Mouse (Mus musculus) heart, adult 2 months (tissue): ENCODE measurements around the gene Dohh. TPM values are rescaled to one million over a fixed set of nuclear protein-coding genes. Genes with fewer than 3 reads are reported as not detected.

Source experiments
- DNase-seq, 2 experiments: peaks; one replicate each; pipeline ENCODE4 v3.0.0; 2021
- H3K27ac ChIP-seq: fragments of 200-600 bp; 2 replicates; pipeline ENCODE4 v1.8.1; 2022
- H3K27me3 ChIP-seq: fragments of 200-500 bp; 2 replicates; pipeline ENCODE4 v1.6.1; 2012; ENCODE audit warnings: mild to moderate bottlenecking, low read length, inconsistent platforms, mixed read lengths; ENCODE audit not compliant: control insufficient read depth, insufficient read depth
- H3K36me3 ChIP-seq: fragments of 200-500 bp; 2 replicates; pipeline ENCODE4 v1.6.1; 2012; ENCODE audit warnings: low read length, inconsistent platforms; ENCODE audit not compliant: control insufficient read depth, insufficient read depth
- H3K4me1 ChIP-seq: fragments of 200-500 bp; 2 replicates; pipeline ENCODE4 v1.6.1; 2011; ENCODE audit warnings: low read length; ENCODE audit not compliant: control insufficient read depth, insufficient read depth
- H3K4me3 ChIP-seq: fragments of 200-600 bp; 2 replicates; pipeline ENCODE4 v1.8.1; 2022
- H3K79me2 ChIP-seq: fragments of 200-500 bp; replicated peaks from 2 replicates; pipeline ENCODE4 v1.6.1; 2012; ENCODE audit warnings: mild to moderate bottlenecking, inconsistent platforms, low read length, moderate library complexity, mixed read lengths; ENCODE audit not compliant: control insufficient read depth, insufficient read depth
- H3K9ac ChIP-seq: fragments of 200-500 bp; 2 replicates; pipeline ENCODE4 v1.6.1; 2012; ENCODE audit warnings: low read depth, mild to moderate bottlenecking, control low read depth, inconsistent platforms, low read length, mixed read lengths
- CTCF ChIP-seq: fragments of 200-600 bp; IDR thresholded peaks from 2 replicates; pipeline ENCODE4 v1.8.1; 2022; ENCODE audit warnings: antibody characterized with exemption, mild to moderate bottlenecking, moderate library complexity
- EP300 ChIP-seq: fragments of 200-500 bp; IDR thresholded peaks from 2 replicates; pipeline ENCODE4 v1.6.1; 2011; ENCODE audit warnings: low read depth, low read length, control low read depth; ENCODE audit not compliant: insufficient read depth
- POLR2A ChIP-seq: fragments of 200-500 bp; IDR thresholded peaks from 2 replicates; pipeline ENCODE4 v1.6.1; 2011; ENCODE audit warnings: mild to moderate bottlenecking, low read depth, low read length, control low read depth; ENCODE audit not compliant: insufficient read depth
- WGBS: fragments of 180-500 bp; shearing (Covaris S2); methylation state at CpG from one replicate; pipeline ENCODE4 v1.1.7; 2018; 5-methylcytosine and 5-hydroxymethylcytosine counted together
- intact Hi-C: fragments of 180-260 bp; cut with DNase I; formaldehyde crosslinking; loops from one replicate; pipeline ENCODE4 v1.15.1; 2025
- polyA plus RNA-seq: library from polyadenylated mRNA; depleted of rRNA; stranded (reverse); fragments of >200 nt; gene quantifications from 2 replicates; pipeline ENCODE4 v1.2.3, GENCODE M21; 2012
- total RNA-seq, 2 experiments: library from RNA; stranded (reverse); gene quantifications; 2 replicates each; pipeline ENCODE4 v1.2.3; 2021

Gene Dohh
- total and polyA plus RNA-seq, 3 experiments: 46.6 to 56.9 (median 53.8) TPM

GRCm38 (mm10) chr10:81426081-81426671, 41.9 kb downstream of the Dohh start:
- Histone ChIP-seq H3K36me3 (no peaks in the 10 kb centered on the region), H3K79me2 (peaks cover 11% of the 10 kb centered on the region), H3K27ac (peak overlapping the region; percentile 98), H3K27me3 (no peaks in the 10 kb centered on the region), H3K9ac (peak overlapping the region; percentile 94), H3K4me3 (peak overlapping the region; percentile 95), H3K4me1 (peaks cover 29% of the 10 kb centered on the region)
- WGBS: under 1% methylated on average over 28 of the region's 33 CpGs
- no peak for TF ChIP-seq CTCF
- no peak for TF ChIP-seq EP300
- no peak for TF ChIP-seq POLR2A
- peak; percentile 41 to 62 for DNase-seq
- intact Hi-C loops: no loop called here

GRCm38 (mm10) chr10:81426897-81427296, 42.7 kb downstream of the Dohh start:
- intact Hi-C loops: no loop called here
- peak overlapping the region; percentile 95 for H3K4me3 ChIP-seq
- WGBS: 2% methylated on average over 21 of the region's 38 CpGs
- TF ChIP-seq CTCF (no peak), POLR2A (peak; percentile 66; the same call in 1 of the 2 replicates)
- H3K4me1 ChIP-seq: peaks cover 24% of the 10 kb centered on the region
- no peaks in the 10 kb centered on the region for H3K27me3 ChIP-seq
- H3K9ac ChIP-seq: peak overlapping the region; percentile 94
- peak; percentile 85 to 87 for DNase-seq
- H3K79me2 ChIP-seq: peaks cover 11% of the 10 kb centered on the region
- H3K27ac ChIP-seq: peak overlapping the region; percentile 98
- H3K36me3 ChIP-seq: no peaks in the 10 kb centered on the region

GRCm38 (mm10) chr10:81427327-81427726, 43.1 kb downstream of the Dohh start:
- H3K4me1 ChIP-seq: peaks cover 21% of the 10 kb centered on the region
- intact Hi-C loops: no loop called here
- peak overlapping the region; percentile 57 for H3K9ac ChIP-seq
- peak overlapping the region; percentile 95 for H3K4me3 ChIP-seq
- H3K27me3 ChIP-seq: no peaks in the 10 kb centered on the region
- no peaks in the 10 kb centered on the region for H3K36me3 ChIP-seq
- TF ChIP-seq CTCF (no peak), EP300 (no peak), POLR2A (no peak)
- H3K27ac ChIP-seq: peak overlapping the region; percentile 98
- no peak for DNase-seq
- peaks cover 10% of the 10 kb centered on the region for H3K79me2 ChIP-seq
- 26% methylated on average over 3 of the region's 3 CpGs for WGBS

- no peaks in the 10 kb centered on the region for H3K36me3 ChIP-seq
- peak overlapping the region; percentile 98 for H3K27ac ChIP-seq
- H3K79me2 ChIP-seq: peaks cover 8% of the 10 kb centered on the region
- H3K4me1 ChIP-seq: peaks cover 18% of the 10 kb centered on the region
- WGBS: 88% methylated on average over 8 of the region's 8 CpGs
- no peak overlapping the region for H3K4me3 ChIP-seq
- no peaks in the 10 kb centered on the region for H3K27me3 ChIP-seq
- TF ChIP-seq CTCF (no peak), POLR2A (no peak), EP300 (no peak)
- peak; percentile 23 to 26 for DNase-seq
- intact Hi-C loops: no loop called here
- no peak overlapping the region for H3K9ac ChIP-seq
These were observed 43.7 kb downstream of the Dohh start for GRCm38 (mm10) chr10:81427804-81428506.

GRCm38 (mm10) chr10:81428507-81428870, 44.3 kb downstream of the Dohh start:
- H3K36me3 ChIP-seq: no peaks in the 10 kb centered on the region
- 90% methylated on average over 7 of the region's 7 CpGs for WGBS
- H3K27ac ChIP-seq: peak overlapping the region; percentile 99; the same call in 1 of the 2 replicates
- TF ChIP-seq CTCF (no peak), POLR2A (no peak), EP300 (no peak)
- intact Hi-C loops: no loop called here
- H3K27me3 ChIP-seq: no peaks in the 10 kb centered on the region
- H3K9ac ChIP-seq: no peak overlapping the region
- peak in 1 of 2 experiments; percentile 28 for DNase-seq
- H3K79me2 ChIP-seq: peaks cover 8% of the 10 kb centered on the region
- no peak overlapping the region for H3K4me3 ChIP-seq
- peaks cover 20% of the 10 kb centered on the region for H3K4me1 ChIP-seq

GRCm38 (mm10) chr10:81429092-81429491, 44.9 kb downstream of the Dohh start:
- Histone ChIP-seq H3K4me3 (no peak overlapping the region), H3K9ac (no peak overlapping the region), H3K27me3 (no peaks in the 10 kb centered on the region), H3K27ac (peak overlapping the region; percentile 99), H3K4me1 (peaks cover 15% of the 10 kb centered on the region), H3K79me2 (peaks cover 8% of the 10 kb centered on the region), H3K36me3 (no peaks in the 10 kb centered on the region)
- TF ChIP-seq CTCF: no peak
- no peak for TF ChIP-seq POLR2A
- no peak for TF ChIP-seq EP300
- DNase-seq: peak in 1 of 2 experiments; percentile 28
- intact Hi-C loops: no loop called here
- WGBS: 50% methylated on average over 2 of the region's 2 CpGs
